Mouse (Mus musculus): ENCODE results near the gene Ppp1r21.

DNA sequence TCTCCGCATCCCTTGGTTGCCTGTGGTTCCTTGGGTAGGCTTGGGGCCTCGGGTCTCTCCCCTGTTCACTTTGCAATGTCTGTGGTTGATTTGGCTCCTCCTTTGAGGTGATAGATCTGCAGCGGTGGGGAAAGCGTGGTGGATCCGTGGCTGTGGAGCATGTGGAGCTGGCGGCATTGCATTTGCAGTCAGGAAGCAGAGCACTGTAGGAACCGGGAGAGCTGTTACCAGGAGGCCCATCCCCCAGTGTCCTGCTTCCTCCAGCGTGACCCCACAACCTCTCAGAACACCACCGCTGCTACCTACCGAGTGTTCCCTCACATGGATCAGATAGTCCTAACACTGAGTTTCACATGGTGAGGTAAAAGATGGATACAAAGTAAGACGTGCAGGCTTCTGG lies 40.9 kb downstream of the Ppp1r21 start:
- TF ChIP-seq POLR2A (IDR thresholded peaks at IDR 0.05; ENCODE audit: borderline replicate concordance, extremely low read depth, low read depth, low read length) (no peak), CTCF (IDR thresholded peaks at IDR 0.05; ENCODE audit: insufficient read depth, low read length) (no peak)
